Mouse (Mus musculus) CH12.LX (cell line): ENCODE results near the gene Ppp1r37. TPM values are rescaled to one million over a fixed set of nuclear protein-coding genes. Genes with fewer than 3 reads are reported as not detected.

ENCODE experiments used
- DNase-seq: peaks from one replicate; pipeline ENCODE4 v3.0.0-alpha.2; 2013; ENCODE audit errors: extremely low read depth
- H3K27ac ChIP-seq: 2 replicates; pipeline ENCODE4 v1.5.1; 2012; ENCODE audit warnings: low read depth, mild to moderate bottlenecking, control low read depth, moderate library complexity; ENCODE audit not compliant: insufficient read depth
- H3K27me3 ChIP-seq: replicated peaks from 2 replicates; pipeline ENCODE3; 2012; ENCODE audit warnings: inconsistent platforms
- H3K36me3 ChIP-seq, 2 experiments: replicated peaks in 1 of 2; 2 replicates each; pipeline versions ENCODE3 to v1.6.1; 2012; ENCODE audit warnings: inconsistent platforms in 1 of 2, low read length in 1 of 2, mild to moderate bottlenecking in 1 of 2, mixed read lengths in 1 of 2, moderate library complexity in 1 of 2; ENCODE audit not compliant: control insufficient read depth in 1 of 2, insufficient read depth in 1 of 2
- H3K4me1 ChIP-seq, 2 experiments: 2 replicates each; pipeline ENCODE4 v1.6.1; 2012; ENCODE audit warnings: inconsistent platforms in 1 of 2, moderate library complexity in 1 of 2; ENCODE audit not compliant: insufficient read depth in 2 of 2, control insufficient read depth in 1 of 2
- H3K4me2 ChIP-seq: 2 replicates; pipeline ENCODE4 v1.6.1; 2012; ENCODE audit warnings: low read depth, mild to moderate bottlenecking, control low read depth; ENCODE audit not compliant: poor library complexity, insufficient read depth, severe bottlenecking
- H3K4me3 ChIP-seq, 3 experiments: fragments of 150-350 bp in 1 of 3; sonication (generic) in 1 of 3; replicated peaks in 1 of 3; 2 replicates each; pipeline versions ENCODE3 to v1.5.1; 2011 to 2012; ENCODE audit warnings: low read depth in 2 of 3, low read length in 2 of 3, mild to moderate bottlenecking in 2 of 3, moderate library complexity in 2 of 3, control low read depth in 1 of 3, improper control_type of control experiment in 1 of 3, inconsistent platforms in 1 of 3, mixed read lengths in 1 of 3; ENCODE audit not compliant: poor library complexity in 1 of 3
- H3K79me2 ChIP-seq: replicated peaks from 2 replicates; pipeline ENCODE4 v1.6.1; 2012; ENCODE audit warnings: mild to moderate bottlenecking, moderate library complexity; ENCODE audit not compliant: control insufficient read depth, poor library complexity, insufficient read depth, severe bottlenecking; ENCODE audit errors: extremely low read depth
- H3K9ac ChIP-seq: 2 replicates; pipeline ENCODE4 v1.6.1; 2012; ENCODE audit warnings: low read depth, mild to moderate bottlenecking, control low read depth, moderate library complexity; ENCODE audit not compliant: insufficient read depth
- H3K9me3 ChIP-seq: replicated peaks from 2 replicates; pipeline ENCODE3; 2012; ENCODE audit warnings: low read length, inconsistent platforms, mixed read lengths
- BHLHE40 ChIP-seq: IDR thresholded peaks from 2 replicates; pipeline ENCODE4 v1.6.1; 2011; ENCODE audit warnings: mild to moderate bottlenecking, low read depth, low read length, improper control_type of control experiment
- CHD1 ChIP-seq: IDR thresholded peaks from 2 replicates; pipeline ENCODE4 v1.6.1; 2012; ENCODE audit warnings: low read depth, low read length, improper control_type of control experiment, inconsistent platforms
- CHD2 ChIP-seq: IDR thresholded peaks from 2 replicates; pipeline ENCODE4 v1.6.1; 2011; ENCODE audit warnings: low read length, improper control_type of control experiment
- CTCF ChIP-seq, 2 experiments: IDR thresholded peaks in 1 of 2; conservative IDR thresholded peaks in 1 of 2; 2 replicates each; pipeline ENCODE4 v1.5.1; 2011 to 2012; ENCODE audit warnings: low read depth in 2 of 2, low read length in 2 of 2, improper control_type of control experiment in 1 of 2, inconsistent platforms in 1 of 2, mild to moderate bottlenecking in 1 of 2, moderate library complexity in 1 of 2
- E2F4 ChIP-seq: IDR thresholded peaks from 2 replicates; pipeline ENCODE4 v1.6.1; 2011; ENCODE audit warnings: low read depth, low read length, improper control_type of control experiment; ENCODE audit not compliant: insufficient replicate concordance
- ELF1 ChIP-seq: IDR thresholded peaks from 2 replicates; pipeline ENCODE4 v1.6.1; 2014; ENCODE audit warnings: low read depth, mild to moderate bottlenecking, inconsistent platforms, low read length, improper control_type of control experiment
- EP300 ChIP-seq: IDR thresholded peaks from 2 replicates; pipeline ENCODE4 v1.6.1; 2011; ENCODE audit warnings: low read length, improper control_type of control experiment
- ETS1 ChIP-seq: conservative IDR thresholded peaks from 2 replicates; pipeline ENCODE4 v1.6.1; 2012; ENCODE audit warnings: low read depth, mild to moderate bottlenecking, inconsistent platforms, low read length, improper control_type of control experiment, moderate library complexity
- GABPA ChIP-seq: IDR thresholded peaks from 2 replicates; pipeline ENCODE4 v1.6.1; 2012; ENCODE audit warnings: low read depth, low read length, improper control_type of control experiment, inconsistent platforms; ENCODE audit not compliant: insufficient replicate concordance
- HCFC1 ChIP-seq: IDR thresholded peaks from 2 replicates; pipeline ENCODE4 v1.6.1; 2012; ENCODE audit warnings: low read depth, mild to moderate bottlenecking, inconsistent platforms, low read length, improper control_type of control experiment
- IRF4 ChIP-seq: IDR thresholded peaks from 2 replicates; pipeline ENCODE4 v1.6.1; 2014; ENCODE audit warnings: low read depth, mild to moderate bottlenecking, inconsistent platforms, low read length, improper control_type of control experiment
- KAT2A ChIP-seq: IDR thresholded peaks from 2 replicates; pipeline ENCODE4 v1.6.1; 2012; ENCODE audit warnings: low read length, improper control_type of control experiment, inconsistent platforms; ENCODE audit not compliant: insufficient replicate concordance
- MAFK ChIP-seq: IDR thresholded peaks from 2 replicates; pipeline ENCODE4 v1.6.1; 2011; ENCODE audit warnings: low read length, improper control_type of control experiment; ENCODE audit not compliant: insufficient replicate concordance
- MAX ChIP-seq: IDR thresholded peaks from 2 replicates; pipeline ENCODE4 v1.6.1; 2011; ENCODE audit warnings: low read length, improper control_type of control experiment
- MAZ ChIP-seq: IDR thresholded peaks from 2 replicates; pipeline ENCODE4 v1.6.1; 2012; ENCODE audit warnings: low read depth, mild to moderate bottlenecking, inconsistent platforms, low read length, improper control_type of control experiment, moderate library complexity
- MEF2A ChIP-seq: IDR thresholded peaks from 2 replicates; pipeline ENCODE4 v1.6.1; 2014; ENCODE audit warnings: low read depth, mild to moderate bottlenecking, inconsistent platforms, low read length, improper control_type of control experiment, borderline replicate concordance
- MXI1 ChIP-seq: IDR thresholded peaks from 2 replicates; pipeline ENCODE4 v1.6.1; 2011; ENCODE audit warnings: mild to moderate bottlenecking, low read depth, low read length, improper control_type of control experiment
- MYC ChIP-seq: IDR thresholded peaks from 2 replicates; pipeline ENCODE4 v1.6.1; 2011; ENCODE audit warnings: low read depth, mild to moderate bottlenecking, improper control_type of control experiment, low read length
- NELFE ChIP-seq: IDR thresholded peaks from 2 replicates; pipeline ENCODE4 v1.6.1; 2011; ENCODE audit warnings: low read depth, low read length, improper control_type of control experiment
- NRF1 ChIP-seq: IDR thresholded peaks from 2 replicates; pipeline ENCODE4 v1.6.1; 2014; ENCODE audit warnings: low read depth, mild to moderate bottlenecking, inconsistent platforms, low read length, improper control_type of control experiment, moderate library complexity
- POLR2A ChIP-seq: IDR thresholded peaks from 2 replicates; pipeline ENCODE4 v1.6.1; 2011; ENCODE audit warnings: low read depth, mild to moderate bottlenecking, improper control_type of control experiment, low read length
- POLR2AphosphoS2 ChIP-seq: IDR thresholded peaks from 2 replicates; pipeline ENCODE4 v1.6.1; 2011; ENCODE audit warnings: low read depth, low read length, improper control_type of control experiment
- RAD21 ChIP-seq: IDR thresholded peaks from 2 replicates; pipeline ENCODE4 v1.6.1; 2011; ENCODE audit warnings: low read depth, mild to moderate bottlenecking, low read length, improper control_type of control experiment, moderate library complexity
- RCOR1 ChIP-seq: conservative IDR thresholded peaks from 2 replicates; pipeline ENCODE4 v1.6.1; 2012; ENCODE audit warnings: low read depth, mild to moderate bottlenecking, inconsistent platforms, low read length, improper control_type of control experiment
- SIN3A ChIP-seq: IDR thresholded peaks from 2 replicates; pipeline ENCODE4 v1.6.1; 2012; ENCODE audit warnings: low read length, improper control_type of control experiment, inconsistent platforms
- TBP ChIP-seq: conservative IDR thresholded peaks from 2 replicates; pipeline ENCODE4 v1.6.1; 2011; ENCODE audit warnings: low read depth, low read length, improper control_type of control experiment
- TCF12 ChIP-seq: IDR thresholded peaks from 2 replicates; pipeline ENCODE4 v1.6.1; 2014; ENCODE audit warnings: low read depth, mild to moderate bottlenecking, inconsistent platforms, low read length, improper control_type of control experiment
- UBTF ChIP-seq: IDR thresholded peaks from 2 replicates; pipeline ENCODE4 v1.6.1; 2012; ENCODE audit warnings: low read depth, mild to moderate bottlenecking, inconsistent platforms, low read length, improper control_type of control experiment, moderate library complexity
- USF1 ChIP-seq: IDR thresholded peaks from 2 replicates; pipeline ENCODE4 v1.6.1; 2014; ENCODE audit warnings: low read depth, mild to moderate bottlenecking, inconsistent platforms, low read length, improper control_type of control experiment
- USF2 ChIP-seq: conservative IDR thresholded peaks from 2 replicates; pipeline ENCODE4 v1.6.1; 2011; ENCODE audit warnings: low read depth, low read length, improper control_type of control experiment
- ZC3H11A ChIP-seq: IDR thresholded peaks from 2 replicates; pipeline ENCODE4 v1.6.1; 2012; ENCODE audit warnings: low read depth, mild to moderate bottlenecking, inconsistent platforms, low read length, improper control_type of control experiment
- ZMIZ1 ChIP-seq: IDR thresholded peaks from 2 replicates; pipeline ENCODE4 v1.6.1; 2012; ENCODE audit warnings: low read depth, mild to moderate bottlenecking, inconsistent platforms, low read length, improper control_type of control experiment
- dilution Hi-C: fragments of 300-500 bp; cut with MboI; formaldehyde crosslinking; loops from 2 replicates; pipeline ENCODE4 v1.14.3; 2020; ENCODE audit warnings: low sequenced_read_pairs; ENCODE audit not compliant: extremely low pct_unique_long_range_greater_than_20kb, extremely low pct_ligation_motif_present
- in situ Hi-C: fragments of 300-500 bp; cut with MboI; formaldehyde crosslinking; loops from 3 replicates; pipeline ENCODE4 v1.14.3; 2019; ENCODE audit warnings: low sequenced_read_pairs, low pct_ligation_motif_present, low pct_unique_long_range_greater_than_20kb, mixed read lengths
- polyA plus RNA-seq: library from polyadenylated mRNA; unstranded; fragments of >175 nt; gene quantifications from 2 replicates; pipeline ENCODE4 v1.2.1, GENCODE M21; 2012; ENCODE audit warnings: low read depth; ENCODE audit not compliant: insufficient read length
- total RNA-seq, 2 experiments: library from RNA; depleted of rRNA; stranded (reverse); fragments of 300-350 nt in 1 of 2; fragments of >200 nt in 1 of 2; gene quantifications; 2 replicates each; pipeline ENCODE4 v1.2.3; 2012 to 2014

The Ppp1r37 gene
- total and polyA plus RNA-seq, 3 experiments: 7.3 to 15.7 (median 13.8) TPM

DNA sequence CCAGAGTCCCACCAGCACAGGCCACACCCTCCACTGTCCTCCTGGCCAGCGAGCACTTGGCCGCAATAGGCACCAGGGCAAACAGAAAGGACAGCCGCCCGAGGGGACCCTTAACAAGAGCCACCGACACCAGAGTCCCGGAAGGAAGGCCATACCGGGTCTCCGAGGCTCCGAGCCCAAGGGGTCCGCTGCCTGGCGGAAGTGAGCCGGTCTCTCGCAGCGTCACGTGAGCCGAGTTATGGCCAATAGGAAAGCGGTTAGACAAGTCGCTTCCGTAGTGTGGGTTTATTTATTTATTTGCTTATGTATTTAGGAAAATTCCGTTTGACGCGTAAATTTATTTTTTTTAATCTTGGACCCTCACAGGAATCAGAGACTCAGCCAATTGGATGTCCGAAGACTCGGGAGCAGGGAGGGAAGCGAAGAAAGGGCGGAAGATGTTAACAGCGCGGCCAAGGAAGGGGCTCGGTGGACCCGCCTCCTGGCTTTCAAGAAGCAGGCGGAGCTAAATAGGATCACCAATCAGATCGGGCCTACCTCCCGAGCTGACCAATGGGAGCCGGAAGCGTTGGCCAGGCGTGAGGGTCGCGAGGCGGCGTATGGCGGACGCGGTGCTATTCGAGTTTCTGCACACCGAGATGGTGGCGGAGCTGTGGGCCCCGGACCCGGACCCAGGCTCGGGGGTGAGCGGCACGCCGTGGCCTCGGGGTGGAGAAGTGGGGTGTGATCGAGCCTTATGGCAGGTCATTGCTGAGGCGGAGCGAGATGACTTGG, 54.5 kb downstream of the Ppp1r37 start, which contains the start of the genes Bloc1s3 and Trappc6a:
Gene Bloc1s3, minus strand, starts transcription at position 218 of the 774 bp plus-strand sequence.
Gene Trappc6a, plus strand, starts transcription at position 246 of the 774 bp plus-strand sequence.
- peaks cover 0 to 21% of the 10 kb centered on the region in 2 experiments for H3K36me3 ChIP-seq
- no peak for TF ChIP-seq MAFK
- TF ChIP-seq MAX: peak; percentile 94
- peak; percentile 87 for TF ChIP-seq HCFC1
- peak; percentile 80 for TF ChIP-seq NELFE
- TF ChIP-seq GABPA: no peak; the same call in 1 of the 2 replicates
- no peak for TF ChIP-seq RCOR1
- TF ChIP-seq E2F4: no peak
- 0 out of 2 replicates have a peak, but pooled peaks have one; percentile 37 for TF ChIP-seq MYC
- peak; percentile 74; the same call in 1 of the 2 replicates for TF ChIP-seq KAT2A
- TF ChIP-seq ETS1: no peak
- TF ChIP-seq ZMIZ1: peak; percentile 48; the same call in 1 of the 2 replicates
- TF ChIP-seq USF2: peak; percentile 97
- no peak for TF ChIP-seq MAZ
- peak; percentile 67; the same call in 1 of the 2 replicates for TF ChIP-seq TCF12
- TF ChIP-seq UBTF: no peak
- no peak for TF ChIP-seq CTCF (conservative IDR thresholded peaks at IDR 0.05 in 1 of 2, IDR thresholded peaks at IDR 0.05 in 1 of 2; ENCODE audit: low read depth in 2 of 2, low read length in 2 of 2)
- TF ChIP-seq IRF4: no peak
- peak; percentile 94 for TF ChIP-seq ELF1
- peak; percentile 90 for TF ChIP-seq BHLHE40
- no peak for TF ChIP-seq EP300
- peak; percentile 48 for TF ChIP-seq NRF1
- peak; percentile 86 for TF ChIP-seq CHD2
- no peak for TF ChIP-seq CHD1
- TF ChIP-seq MEF2A: 0 out of 2 replicates have a peak, but pooled peaks have one; percentile 20
- TF ChIP-seq POLR2A: peak; percentile 81
- no peak for TF ChIP-seq ZC3H11A
- TF ChIP-seq POLR2AphosphoS2: peak; percentile 69; the same call in 1 of the 2 replicates
- peak; percentile 97 for TF ChIP-seq USF1
- peak; percentile 90 for TF ChIP-seq SIN3A
- TF ChIP-seq RAD21: no peak
- TF ChIP-seq MXI1: peak; percentile 69; the same call in 1 of the 2 replicates
- peak; percentile 91 for TF ChIP-seq TBP

More for the DNA sequence above, 54.5 kb downstream of the Ppp1r37 start, which contains the start of the genes Bloc1s3 and Trappc6a:
- Histone ChIP-seq H3K9ac (peak within 1 kb of the TSS; percentile 79), H3K27me3 (no peaks in the 10 kb centered on the region), H3K27ac (peak within 1 kb of the TSS; percentile 2; the same call in 1 of the 2 replicates), H3K79me2 (peaks cover 14% of the 10 kb centered on the region), H3K9me3 (peaks cover 2% of the 10 kb centered on the region), H3K4me3 (peak within 1 kb of the TSS; percentile 90 to 98 (median 91)), H3K4me1 (peaks cover 17 to 39% of the 10 kb centered on the region in 2 experiments), H3K4me2 (peak within 1 kb of the TSS; percentile 78)
- DNase-seq: peak; percentile 93
- in situ Hi-C loops: loop anchor here (5.0 to 10.0 kb wide), 3 partner anchors 34 to 366 kb away; partner anchors contain the start of genes Gemin7 and Zfp296
- dilution Hi-C loops: no loop called here
